Mouse (Mus musculus) intestine, embryonic 15.5 days (tissue): ENCODE measurements around the gene Lrig1. TPM values are rescaled to one million over a fixed set of nuclear protein-coding genes. Genes with fewer than 3 reads are reported as not detected.

ENCODE experiments used
- ATAC-seq: fragments of 200-750 bp; cut with Nextera tagmentation; 2 replicates; pipeline ENCODE4 v1.8.0; 2017; ENCODE audit warnings: moderate TSS enrichment, moderate library complexity
- H3K27ac ChIP-seq: fragments of 300-500 bp; sonication (generic); 2 replicates; pipeline ENCODE4 v1.5.1; 2015; ENCODE audit warnings: mild to moderate bottlenecking, inconsistent platforms
- H3K27me3 ChIP-seq: fragments of 300-500 bp; sonication (generic); replicated peaks from 2 replicates; pipeline ENCODE4 v1.6.1; 2015; ENCODE audit warnings: inconsistent platforms
- H3K36me3 ChIP-seq: fragments of 300-500 bp; sonication (generic); 2 replicates; pipeline ENCODE4 v1.6.1; 2015; ENCODE audit warnings: inconsistent platforms
- H3K4me1 ChIP-seq: fragments of 300-500 bp; sonication (generic); replicated peaks from 2 replicates; pipeline ENCODE4 v1.6.1; 2015; ENCODE audit warnings: inconsistent platforms
- H3K4me2 ChIP-seq: fragments of 300-500 bp; sonication (generic); replicated peaks from 2 replicates; pipeline ENCODE4 v1.6.1; 2015; ENCODE audit warnings: mild to moderate bottlenecking, inconsistent platforms
- H3K4me3 ChIP-seq: fragments of 300-500 bp; sonication (generic); replicated peaks from 2 replicates; pipeline ENCODE4 v1.5.1; 2015; ENCODE audit warnings: inconsistent platforms
- H3K9ac ChIP-seq: fragments of 300-500 bp; sonication (generic); 2 replicates; pipeline ENCODE4 v1.6.1; 2015; ENCODE audit warnings: inconsistent platforms
- H3K9me3 ChIP-seq: fragments of 300-500 bp; sonication (generic); 2 replicates; pipeline ENCODE4 v1.6.1; 2016; ENCODE audit warnings: inconsistent platforms
- WGBS: fragments of 180-500 bp; shearing (Covaris S2); methylation state at CpG from one replicate; pipeline ENCODE4 v1.1.7; 2015; 5-methylcytosine and 5-hydroxymethylcytosine counted together
- polyA plus RNA-seq: library from polyadenylated mRNA; unstranded; fragments of >200 nt; fragmentation: Nextera tagmentation; extraction: Ambion mirVana; gene quantifications from 2 replicates; pipeline ENCODE4 v1.2.1, GENCODE M21; 2015

The Lrig1 gene
- polyA plus RNA-seq, 1 experiment from 2014 or later: 17.1 TPM

GRCm38 (mm10) chr6:94696182-94697080 lies 3.5 kb downstream of the Lrig1 start:
- no peak overlapping the region for H3K9ac ChIP-seq
- 31% methylated on average over 10 of the region's 10 CpGs for WGBS
- H3K27ac ChIP-seq: peak overlapping the region; percentile 48; the same call in 1 of the 2 replicates
- H3K36me3 ChIP-seq: no peaks in the 10 kb centered on the region
- H3K4me2 ChIP-seq: peak overlapping the region; percentile 79
- no peaks in the 10 kb centered on the region for H3K27me3 ChIP-seq
- no peaks in the 10 kb centered on the region for H3K9me3 ChIP-seq
- H3K4me3 ChIP-seq: peak overlapping the region; percentile 88
- no peak for ATAC-seq
- peaks cover 60% of the 10 kb centered on the region for H3K4me1 ChIP-seq

- no peaks in the 10 kb centered on the region for H3K9me3 ChIP-seq
- peak overlapping the region; percentile 79 for H3K4me2 ChIP-seq
- no peaks in the 10 kb centered on the region for H3K36me3 ChIP-seq
- no peak overlapping the region for H3K4me3 ChIP-seq
- H3K4me1 ChIP-seq: peaks cover 62% of the 10 kb centered on the region
- no peak for ATAC-seq
- no peaks in the 10 kb centered on the region for H3K27me3 ChIP-seq
- H3K27ac ChIP-seq: peak overlapping the region; percentile 33; the same call in 1 of the 2 replicates
- WGBS: 46% methylated on average over 9 of the region's 9 CpGs
- no peak overlapping the region for H3K9ac ChIP-seq
These were observed 4.6 kb downstream of the Lrig1 start for GRCm38 (mm10) chr6:94695121-94695930.

- Histone ChIP-seq H3K9ac (no peak overlapping the region), H3K27ac (no peak overlapping the region), H3K27me3 (no peaks in the 10 kb centered on the region), H3K4me2 (peak overlapping the region; percentile 79), H3K36me3 (no peaks in the 10 kb centered on the region), H3K9me3 (no peaks in the 10 kb centered on the region), H3K4me3 (no peak overlapping the region), H3K4me1 (peaks cover 70% of the 10 kb centered on the region)
- ATAC-seq: no peak
- 21% methylated on average over 1 of the region's 1 CpGs for WGBS
These were observed 5.5 kb downstream of the Lrig1 start for GRCm38 (mm10) chr6:94694481-94694880.

GRCm38 (mm10) chr6:94693091-94693490 lies 6.9 kb downstream of the Lrig1 start:
- Histone ChIP-seq H3K36me3 (no peaks in the 10 kb centered on the region), H3K27ac (0 out of 2 replicates have a peak overlapping the region, but pooled peaks have one; percentile 19), H3K9me3 (no peaks in the 10 kb centered on the region), H3K4me3 (no peak overlapping the region), H3K27me3 (no peaks in the 10 kb centered on the region), H3K4me1 (peaks cover 76% of the 10 kb centered on the region), H3K9ac (no peak overlapping the region), H3K4me2 (0 out of 2 replicates have a peak overlapping the region, but pooled peaks have one; percentile 23)
- ATAC-seq: no peak
- WGBS: 67% methylated on average over 9 of the region's 9 CpGs

- WGBS: 66% methylated on average over 2 of the region's 2 CpGs
- no peak for ATAC-seq
- Histone ChIP-seq H3K9me3 (no peaks in the 10 kb centered on the region), H3K9ac (no peak overlapping the region), H3K4me3 (no peak overlapping the region), H3K27ac (peak overlapping the region; percentile 49; the same call in 1 of the 2 replicates), H3K4me1 (peaks cover 80% of the 10 kb centered on the region), H3K27me3 (no peaks in the 10 kb centered on the region), H3K4me2 (peak overlapping the region; percentile 33), H3K36me3 (no peaks in the 10 kb centered on the region)
These were observed 8.0 kb downstream of the Lrig1 start for GRCm38 (mm10) chr6:94692003-94692402.

GRCm38 (mm10) chr6:94690247-94690646 lies 9.7 kb downstream of the Lrig1 start:
- H3K4me2 ChIP-seq: peak overlapping the region; percentile 20
- H3K27ac ChIP-seq: no peak overlapping the region
- no peak for ATAC-seq
- H3K9ac ChIP-seq: no peak overlapping the region
- no peak overlapping the region for H3K4me3 ChIP-seq
- peaks cover 74% of the 10 kb centered on the region for H3K4me1 ChIP-seq
- no peaks in the 10 kb centered on the region for H3K27me3 ChIP-seq
- H3K9me3 ChIP-seq: no peaks in the 10 kb centered on the region
- 39% methylated on average over 7 of the region's 7 CpGs for WGBS
- H3K36me3 ChIP-seq: no peaks in the 10 kb centered on the region

GRCm38 (mm10) chr6:94688722-94689121 lies 11.2 kb downstream of the Lrig1 start:
- peak; percentile 46; the same call in 1 of the 2 replicates for ATAC-seq
- no peak overlapping the region for H3K4me2 ChIP-seq
- no peak overlapping the region for H3K4me3 ChIP-seq
- no peaks in the 10 kb centered on the region for H3K36me3 ChIP-seq
- no peaks in the 10 kb centered on the region for H3K9me3 ChIP-seq
- H3K4me1 ChIP-seq: peaks cover 77% of the 10 kb centered on the region
- no peaks in the 10 kb centered on the region for H3K27me3 ChIP-seq
- 0 out of 2 replicates have a peak overlapping the region, but pooled peaks have one; percentile 11 for H3K27ac ChIP-seq
- H3K9ac ChIP-seq: no peak overlapping the region
- 53% methylated on average over 4 of the region's 4 CpGs for WGBS

GRCm38 (mm10) chr6:94686048-94686447 lies 13.9 kb downstream of the Lrig1 start:
- Histone ChIP-seq H3K27ac (no peak overlapping the region), H3K9me3 (no peaks in the 10 kb centered on the region), H3K4me1 (peaks cover 73% of the 10 kb centered on the region), H3K27me3 (no peaks in the 10 kb centered on the region), H3K9ac (no peak overlapping the region), H3K36me3 (no peaks in the 10 kb centered on the region), H3K4me3 (no peak overlapping the region), H3K4me2 (no peak overlapping the region)
- ATAC-seq: no peak
- 52% methylated on average over 6 of the region's 6 CpGs for WGBS

- Histone ChIP-seq H3K4me1 (peaks cover 77% of the 10 kb centered on the region), H3K9me3 (no peaks in the 10 kb centered on the region), H3K4me2 (no peak overlapping the region), H3K27ac (no peak overlapping the region), H3K27me3 (no peaks in the 10 kb centered on the region), H3K36me3 (no peaks in the 10 kb centered on the region), H3K9ac (no peak overlapping the region), H3K4me3 (no peak overlapping the region)
- 61% methylated on average over 6 of the region's 6 CpGs for WGBS
- ATAC-seq: no peak
These were observed 14.3 kb downstream of the Lrig1 start for GRCm38 (mm10) chr6:94685611-94686010.

GRCm38 (mm10) chr6:94684844-94685557 lies 15.0 kb downstream of the Lrig1 start:
- H3K4me1 ChIP-seq: peaks cover 77% of the 10 kb centered on the region
- H3K4me3 ChIP-seq: no peak overlapping the region
- H3K9me3 ChIP-seq: no peaks in the 10 kb centered on the region
- H3K27ac ChIP-seq: no peak overlapping the region
- H3K36me3 ChIP-seq: no peaks in the 10 kb centered on the region
- no peak for ATAC-seq
- WGBS: 23% methylated on average over 13 of the region's 13 CpGs
- H3K27me3 ChIP-seq: no peaks in the 10 kb centered on the region
- no peak overlapping the region for H3K9ac ChIP-seq
- 0 out of 2 replicates have a peak overlapping the region, but pooled peaks have one; percentile 1 for H3K4me2 ChIP-seq

GRCm38 (mm10) chr6:94683701-94684100 lies 16.3 kb downstream of the Lrig1 start:
- H3K9me3 ChIP-seq: no peaks in the 10 kb centered on the region
- H3K9ac ChIP-seq: no peak overlapping the region
- H3K36me3 ChIP-seq: no peaks in the 10 kb centered on the region
- no peak for ATAC-seq
- no peak overlapping the region for H3K4me3 ChIP-seq
- H3K27me3 ChIP-seq: no peaks in the 10 kb centered on the region
- no peak overlapping the region for H3K4me2 ChIP-seq
- 70% methylated on average over 3 of the region's 3 CpGs for WGBS
- H3K4me1 ChIP-seq: peaks cover 72% of the 10 kb centered on the region
- no peak overlapping the region for H3K27ac ChIP-seq

- peaks cover 73% of the 10 kb centered on the region for H3K4me1 ChIP-seq
- no peak for ATAC-seq
- H3K4me2 ChIP-seq: peak overlapping the region; percentile 15; the same call in 1 of the 2 replicates
- no peak overlapping the region for H3K9ac ChIP-seq
- 63% methylated on average over 6 of the region's 6 CpGs for WGBS
- H3K9me3 ChIP-seq: no peaks in the 10 kb centered on the region
- no peaks in the 10 kb centered on the region for H3K27me3 ChIP-seq
- no peaks in the 10 kb centered on the region for H3K36me3 ChIP-seq
- no peak overlapping the region for H3K4me3 ChIP-seq
- H3K27ac ChIP-seq: peak overlapping the region; percentile 13; the same call in 1 of the 2 replicates
These were observed 17.7 kb downstream of the Lrig1 start for GRCm38 (mm10) chr6:94682270-94682618.
